Mouse (Mus musculus) neutrophil, adult 5-6 weeks (primary cell): ENCODE data around the gene Bpi. TPM values are rescaled to one million over a fixed set of nuclear protein-coding genes. Genes with fewer than 3 reads are reported as not detected.

Source experiments
- ATAC-seq: fragments of 151-379, 151-347 bp; 2 replicates; pipeline ENCODE4 v1.8.0; 2017; ENCODE audit warnings: mild to moderate bottlenecking, moderate TSS enrichment; ENCODE audit not compliant: insufficient number of reproducible peaks, poor library complexity, low FRiP score, severe bottlenecking; ENCODE audit errors: extremely low read depth
- total RNA-seq: library from RNA; stranded (forward); fragments of 200-1000 nt; gene quantifications from 2 replicates; pipeline ENCODE4 v1.2.3, GENCODE M21; 2017

Gene Bpi
- total RNA-seq, 1 experiment from 2014 or later = not detected

- no peak for ATAC-seq
These were observed 23.8 kb downstream of the Bpi start for GRCm38 (mm10) chr2:158281497-158282205.

GRCm38 (mm10) chr2:158283136-158283535 is 25.2 kb downstream of the Bpi start:
- no peak for ATAC-seq

GRCm38 (mm10) chr2:158283771-158284170 is 25.9 kb downstream of the Bpi start:
- no peak for ATAC-seq

- ATAC-seq = peak; percentile 74; the same call in 1 of the 2 replicates
These were observed 26.7 kb downstream of the Bpi start for GRCm38 (mm10) chr2:158284571-158284970.

GRCm38 (mm10) chr2:158285655-158286054 is 27.8 kb downstream of the Bpi start:
- ATAC-seq = no peak

- ATAC-seq = no peak
These were observed 37.8 kb downstream of the Bpi start for GRCm38 (mm10) chr2:158295700-158296099.

- no peak for ATAC-seq
These were observed 41.3 kb downstream of the Bpi start for GRCm38 (mm10) chr2:158299203-158299602.

GRCm38 (mm10) chr2:158299731-158300130 is 41.8 kb downstream of the Bpi start:
- no peak for ATAC-seq

- no peak for ATAC-seq
These were observed 44.9 kb downstream of the Bpi start for GRCm38 (mm10) chr2:158302807-158303206.

- peak; percentile 43; the same call in 1 of the 2 replicates for ATAC-seq
These were observed 48.2 kb downstream of the Bpi start, which contains the start of gene Lbp for GRCm38 (mm10) chr2:158305948-158306695. TSS of gene Lbp (plus strand) at chr2:158306493.

- ATAC-seq = 0 out of 2 replicates have a peak, but pooled peaks have one; percentile 11
These were observed 48.8 kb downstream of the Bpi start for GRCm38 (mm10) chr2:158306696-158307049.

- no peak for ATAC-seq
These were observed 50.4 kb downstream of the Bpi start for GRCm38 (mm10) chr2:158308276-158308675.

- ATAC-seq = no peak
These were observed 55.2 kb downstream of the Bpi start for GRCm38 (mm10) chr2:158313089-158313488.

GRCm38 (mm10) chr2:158316371-158316770 is 58.5 kb downstream of the Bpi start:
- no peak for ATAC-seq

- ATAC-seq = no peak
These were observed 59.1 kb downstream of the Bpi start for GRCm38 (mm10) chr2:158317026-158317425.

- no peak for ATAC-seq
These were observed 63.7 kb downstream of the Bpi start for GRCm38 (mm10) chr2:158321596-158321995.

GRCm38 (mm10) chr2:158322845-158323244 is 65.0 kb downstream of the Bpi start:
- peak; percentile 31; the same call in 1 of the 2 replicates for ATAC-seq

GRCm38 (mm10) chr2:158324531-158325190 is 66.8 kb downstream of the Bpi start:
- no peak for ATAC-seq

GRCm38 (mm10) chr2:158325609-158326008 is 67.7 kb downstream of the Bpi start:
- no peak for ATAC-seq
